Mouse (Mus musculus) midbrain, embryonic 10.5 days (tissue): Measurements from ENCODE around the gene Cdc37. TPM values are rescaled to one million over a fixed set of nuclear protein-coding genes. Genes with fewer than 3 reads are reported as not detected.

Source experiments
- DNase-seq: peaks from one replicate; pipeline ENCODE4 v3.0.0-alpha.2; 2017; ENCODE audit warnings: low spot score
- H3K27ac ChIP-seq: fragments of 300-500 bp; sonication (generic); replicated peaks from 2 replicates; pipeline ENCODE4 v1.5.1; 2016; ENCODE audit warnings: mild to moderate bottlenecking
- H3K27me3 ChIP-seq: fragments of 300-500 bp; sonication (generic); 2 replicates; pipeline ENCODE4 v1.6.1; 2016; ENCODE audit warnings: low read depth, mild to moderate bottlenecking; ENCODE audit not compliant: poor library complexity, severe bottlenecking
- H3K36me3 ChIP-seq: fragments of 300-500 bp; sonication (generic); 2 replicates; pipeline ENCODE4 v1.6.1; 2016; ENCODE audit warnings: mild to moderate bottlenecking, moderate library complexity
- H3K4me1 ChIP-seq: fragments of 300-500 bp; sonication (generic); 2 replicates; pipeline ENCODE4 v1.6.1; 2016
- H3K4me3 ChIP-seq: fragments of 300-500 bp; sonication (generic); 2 replicates; pipeline ENCODE4 v1.5.1; 2016; ENCODE audit warnings: mild to moderate bottlenecking, moderate library complexity
- H3K9me3 ChIP-seq: fragments of 300-500 bp; sonication (generic); replicated peaks from 2 replicates; pipeline ENCODE4 v1.6.1; 2016; ENCODE audit warnings: mild to moderate bottlenecking
- WGBS: fragments of 180-500 bp; shearing (Covaris S2); methylation state at CpG from one replicate; pipeline ENCODE4 v1.1.7; 2016; 5-methylcytosine and 5-hydroxymethylcytosine counted together
- polyA plus RNA-seq: library from polyadenylated mRNA; unstranded; fragments of >200 nt; fragmentation: Nextera tagmentation; extraction: Ambion mirVana; gene quantifications from 2 replicates; pipeline ENCODE4 v1.2.1, GENCODE M21; 2016

Cdc37 gene
- polyA plus RNA-seq, 1 experiment from 2014 or later, result 367 TPM

- WGBS, result 88% methylated on average over 2 of the region's 2 CpGs
- no peak for DNase-seq
- Histone ChIP-seq H3K27ac (no peak overlapping the region), H3K4me3 (no peak overlapping the region), H3K27me3 (no peaks in the 10 kb centered on the region), H3K4me1 (peaks cover 7% of the 10 kb centered on the region), H3K36me3 (peaks cover 42% of the 10 kb centered on the region), H3K9me3 (no peaks in the 10 kb centered on the region)
These were observed 23.5 kb downstream of the Cdc37 start for GRCm38 (mm10) chr9:21126259-21126627.

DNA sequence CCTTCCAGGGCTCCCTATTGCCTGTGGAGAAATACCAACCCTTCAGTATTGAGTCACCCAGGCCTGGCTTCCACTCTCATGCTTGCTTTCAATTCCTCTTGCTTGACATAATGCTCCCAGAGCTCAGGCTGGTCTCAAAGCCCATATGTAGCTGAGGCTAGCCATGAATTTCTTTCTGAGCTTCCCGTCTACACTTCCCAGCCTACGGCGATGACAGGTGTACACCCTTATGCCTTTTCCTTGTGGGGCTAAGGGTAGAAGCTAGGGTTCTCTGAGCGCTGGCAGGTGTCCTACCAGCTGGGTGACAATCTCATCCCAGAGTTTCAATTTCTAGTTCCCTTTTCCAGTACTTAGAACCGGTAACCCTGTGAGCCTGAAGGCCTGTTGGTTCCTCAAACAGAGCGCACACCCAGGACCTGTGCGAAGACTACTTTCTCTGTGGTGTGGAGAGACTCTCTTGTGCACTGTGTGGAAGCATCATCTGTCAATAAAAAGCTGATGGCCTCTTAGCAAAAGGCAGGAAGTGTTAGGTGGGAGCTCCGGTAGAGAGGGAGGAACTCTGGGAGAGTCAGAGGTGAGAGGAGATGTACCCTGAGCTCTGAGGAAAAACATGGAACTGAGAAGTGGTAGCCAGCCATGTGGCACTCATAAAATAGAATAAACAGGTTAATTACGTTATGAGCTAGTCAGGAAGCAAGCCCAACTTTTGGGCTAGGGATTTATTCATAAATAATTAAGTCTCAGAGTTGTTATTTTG, 24.1 kb downstream of the Cdc37 start:
- Histone ChIP-seq H3K9me3 (no peaks in the 10 kb centered on the region), H3K4me1 (peaks cover 6% of the 10 kb centered on the region), H3K36me3 (peaks cover 48% of the 10 kb centered on the region), H3K27ac (no peak overlapping the region), H3K4me3 (no peak overlapping the region), H3K27me3 (no peaks in the 10 kb centered on the region)
- no peak for DNase-seq
- 92% methylated on average over 9 of the region's 9 CpGs for WGBS

DNA sequence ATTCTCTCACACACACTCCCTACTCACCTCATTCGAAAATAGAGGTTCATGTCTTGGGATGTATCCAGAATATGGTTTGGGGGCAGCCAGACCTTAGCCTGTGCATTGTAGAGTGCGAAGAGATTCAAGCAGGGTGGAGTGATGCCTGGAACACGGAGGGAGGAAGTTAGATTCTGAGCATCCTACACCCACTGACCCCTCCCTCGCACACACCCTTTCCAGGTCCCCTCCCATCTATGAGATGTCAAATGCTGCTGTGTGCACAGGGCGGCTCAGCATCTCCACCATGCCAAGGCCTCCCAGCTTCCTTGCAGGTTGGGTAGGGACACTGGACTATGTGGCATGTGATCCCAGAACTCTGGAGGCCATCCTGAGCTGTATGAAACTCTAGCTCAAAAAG, 24.9 kb downstream of the Cdc37 start:
- Histone ChIP-seq H3K9me3 (no peaks in the 10 kb centered on the region), H3K36me3 (peaks cover 54% of the 10 kb centered on the region), H3K27ac (no peak overlapping the region), H3K4me3 (no peak overlapping the region), H3K4me1 (no peaks in the 10 kb centered on the region), H3K27me3 (no peaks in the 10 kb centered on the region)
- DNase-seq, result no peak
- 82% methylated on average over 5 of the region's 5 CpGs for WGBS

DNA sequence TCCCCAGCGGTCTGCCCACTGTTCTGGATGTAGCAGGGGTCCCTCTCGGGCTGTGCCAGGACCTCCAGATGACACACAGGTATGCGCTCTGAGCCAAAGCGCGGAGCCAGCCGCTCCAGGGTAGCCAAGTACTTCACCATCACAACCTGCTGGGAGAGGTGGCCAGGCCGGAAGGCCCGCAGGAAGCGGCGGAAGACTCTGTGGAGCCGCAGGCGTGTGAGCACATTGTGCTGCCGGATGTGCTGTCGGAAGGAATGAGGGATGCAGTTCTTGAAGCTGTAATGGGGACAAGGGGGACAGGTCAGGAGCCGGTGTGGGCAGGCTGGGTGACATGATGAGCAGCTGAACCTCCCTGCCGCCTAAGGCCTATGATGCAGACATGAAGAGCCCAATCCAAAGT, 28.3 kb downstream of the Cdc37 start:
- no peak for DNase-seq
- 94% methylated on average over 16 of the region's 16 CpGs for WGBS
- H3K4me1 ChIP-seq, result no peaks in the 10 kb centered on the region
- H3K9me3 ChIP-seq, result no peaks in the 10 kb centered on the region
- H3K27me3 ChIP-seq, result no peaks in the 10 kb centered on the region
- H3K36me3 ChIP-seq, result peaks cover 48% of the 10 kb centered on the region
- no peak overlapping the region for H3K27ac ChIP-seq
- H3K4me3 ChIP-seq, result no peak overlapping the region

DNA sequence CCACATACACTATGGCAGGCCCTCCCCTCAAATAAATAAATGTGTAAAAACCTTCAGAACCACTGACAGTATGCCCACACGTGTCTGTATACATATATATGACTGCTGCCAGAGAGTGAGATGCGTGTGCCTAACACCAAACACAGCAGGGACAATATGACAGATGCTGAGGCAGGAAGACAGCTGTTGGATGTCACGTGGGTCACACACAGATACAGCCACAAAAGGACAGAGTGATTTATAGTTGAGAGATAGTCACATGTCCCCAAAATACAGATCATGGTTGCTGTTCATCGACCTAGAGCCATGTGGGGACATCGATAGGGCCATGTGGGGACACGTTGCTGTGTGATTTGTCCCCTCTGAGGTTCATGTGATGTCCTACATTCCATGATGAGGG, 32.7 kb downstream of the Cdc37 start:
- 84% methylated on average over 6 of the region's 6 CpGs for WGBS
- DNase-seq, result no peak
- Histone ChIP-seq H3K27me3 (no peaks in the 10 kb centered on the region), H3K4me3 (no peak overlapping the region), H3K4me1 (no peaks in the 10 kb centered on the region), H3K36me3 (peaks cover 17% of the 10 kb centered on the region), H3K27ac (no peak overlapping the region), H3K9me3 (no peaks in the 10 kb centered on the region)

GRCm38 (mm10) chr9:21115105-21115504, 34.7 kb downstream of the Cdc37 start:
- Histone ChIP-seq H3K27me3 (no peaks in the 10 kb centered on the region), H3K27ac (no peak overlapping the region), H3K4me1 (no peaks in the 10 kb centered on the region), H3K4me3 (no peak overlapping the region), H3K36me3 (peaks cover 2% of the 10 kb centered on the region; the same call in 1 of the 2 replicates), H3K9me3 (no peaks in the 10 kb centered on the region)
- DNase-seq, result no peak
- 95% methylated on average over 8 of the region's 8 CpGs for WGBS

DNA sequence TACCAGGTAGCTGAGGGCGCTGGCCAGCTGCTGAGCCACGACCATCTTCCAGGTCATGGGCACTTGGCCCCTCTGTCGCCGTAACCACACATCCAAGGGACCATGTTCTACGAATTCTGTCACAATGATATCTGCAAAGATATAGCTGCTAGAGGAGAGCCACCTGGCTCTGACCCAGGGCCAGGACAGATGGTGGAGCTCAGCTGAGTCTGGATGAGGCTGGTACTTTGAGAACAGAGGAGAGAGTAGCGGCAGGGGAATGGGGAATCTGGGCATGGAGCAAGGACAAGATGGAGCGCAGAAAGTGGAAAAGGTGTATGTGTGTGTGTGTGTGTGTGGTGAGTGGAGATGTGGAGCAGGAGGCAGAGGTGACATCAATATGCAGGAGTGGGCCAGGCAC, 35.6 kb downstream of the Cdc37 start:
- WGBS, result 92% methylated on average over 7 of the region's 7 CpGs
- H3K4me3 ChIP-seq, result no peak overlapping the region
- H3K36me3 ChIP-seq, result no peaks in the 10 kb centered on the region
- no peaks in the 10 kb centered on the region for H3K9me3 ChIP-seq
- DNase-seq, result no peak
- H3K27ac ChIP-seq, result no peak overlapping the region
- no peaks in the 10 kb centered on the region for H3K4me1 ChIP-seq
- no peaks in the 10 kb centered on the region for H3K27me3 ChIP-seq

DNA sequence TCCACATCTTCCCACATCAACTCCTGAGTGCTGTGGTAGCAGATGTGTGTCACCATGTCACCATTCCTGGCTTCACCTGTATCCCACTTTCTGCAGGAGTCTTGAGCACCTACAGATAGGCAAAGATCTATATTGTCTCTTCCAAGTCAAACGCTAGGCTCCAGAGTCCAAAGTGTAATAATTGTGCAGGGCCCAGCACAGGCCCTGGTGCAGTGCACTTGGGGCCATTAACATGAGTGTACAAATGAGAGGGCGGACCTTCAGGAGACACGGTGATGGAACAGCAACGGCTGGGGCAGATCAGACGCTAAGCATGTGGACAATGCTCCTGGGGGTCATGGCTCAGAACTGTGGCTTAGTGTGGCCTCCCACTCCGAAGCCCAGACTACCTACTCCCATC, 36.0 kb downstream of the Cdc37 start:
- Histone ChIP-seq H3K9me3 (no peaks in the 10 kb centered on the region), H3K27me3 (no peaks in the 10 kb centered on the region), H3K4me1 (no peaks in the 10 kb centered on the region), H3K36me3 (no peaks in the 10 kb centered on the region), H3K27ac (no peak overlapping the region), H3K4me3 (no peak overlapping the region)
- 88% methylated on average over 6 of the region's 6 CpGs for WGBS
- DNase-seq, result no peak

- peaks cover 2% of the 10 kb centered on the region; the same call in 1 of the 2 replicates for H3K36me3 ChIP-seq
- no peak overlapping the region for H3K27ac ChIP-seq
- 35% methylated on average over 23 of the region's 23 CpGs for WGBS
- H3K4me3 ChIP-seq, result no peak overlapping the region
- H3K9me3 ChIP-seq, result no peaks in the 10 kb centered on the region
- H3K4me1 ChIP-seq, result peaks cover 18% of the 10 kb centered on the region
- no peaks in the 10 kb centered on the region for H3K27me3 ChIP-seq
- no peak for DNase-seq
These were observed 42.1 kb downstream of the Cdc37 start for GRCm38 (mm10) chr9:21107607-21108237.

- Histone ChIP-seq H3K27me3 (no peaks in the 10 kb centered on the region), H3K4me1 (peaks cover 18% of the 10 kb centered on the region), H3K36me3 (peaks cover 8% of the 10 kb centered on the region; the same call in 1 of the 2 replicates), H3K4me3 (no peak overlapping the region), H3K9me3 (no peaks in the 10 kb centered on the region), H3K27ac (no peak overlapping the region)
- WGBS, result 83% methylated on average over 5 of the region's 5 CpGs
- no peak for DNase-seq
These were observed 43.8 kb downstream of the Cdc37 start for GRCm38 (mm10) chr9:21105760-21106564.

- H3K4me3 ChIP-seq, result no peak overlapping the region
- no peak overlapping the region for H3K27ac ChIP-seq
- DNase-seq, result no peak
- H3K27me3 ChIP-seq, result no peaks in the 10 kb centered on the region
- H3K36me3 ChIP-seq, result peaks cover 8% of the 10 kb centered on the region; the same call in 1 of the 2 replicates
- peaks cover 29% of the 10 kb centered on the region for H3K4me1 ChIP-seq
- 88% methylated on average over 6 of the region's 6 CpGs for WGBS
- no peaks in the 10 kb centered on the region for H3K9me3 ChIP-seq
These were observed 45.0 kb downstream of the Cdc37 start for GRCm38 (mm10) chr9:21104814-21105213.

GRCm38 (mm10) chr9:21102076-21102475, 47.7 kb downstream of the Cdc37 start:
- WGBS, result 94% methylated on average over 2 of the region's 2 CpGs

More at GRCm38 (mm10) chr9:21102076-21102475, 47.7 kb downstream of the Cdc37 start:
- Histone ChIP-seq H3K4me3 (no peak overlapping the region), H3K27me3 (no peaks in the 10 kb centered on the region), H3K9me3 (no peaks in the 10 kb centered on the region), H3K36me3 (0 out of 2 replicates have a peak, but pooled peaks cover 5% of the 10 kb centered on the region), H3K4me1 (peaks cover 26% of the 10 kb centered on the region), H3K27ac (no peak overlapping the region)
- DNase-seq, result no peak
